Mouse (Mus musculus) intestine, embryonic 14.5 days (tissue): ENCODE data around the gene Gm6871. TPM values are rescaled to one million over a fixed set of nuclear protein-coding genes. Genes with fewer than 3 reads are reported as not detected.
"Not testable (repeated sequence)": the region's sequence is repeated elsewhere in the genome, so short reads cannot be mapped to it uniquely, and the experiment has no call there.

Source experiments
- ATAC-seq: fragments of 200-750 bp; cut with Nextera tagmentation; replicated peaks from 2 replicates; pipeline ENCODE4 v1.8.0; 2017; ENCODE audit warnings: low read depth, moderate number of reproducible peaks, moderate TSS enrichment, moderate library complexity; ENCODE audit not compliant: low FRiP score, low TSS enrichment
- DNase-seq: peaks from one replicate; pipeline ENCODE4 v3.0.0-alpha.2; 2018; ENCODE audit warnings: low spot score
- H3K27ac ChIP-seq: fragments of 300-500 bp; sonication (generic); 2 replicates; pipeline ENCODE4 v1.5.1; 2014; ENCODE audit warnings: low read depth, mild to moderate bottlenecking, control low read depth
- H3K27me3 ChIP-seq: fragments of 300-500 bp; sonication (generic); replicated peaks from 2 replicates; pipeline ENCODE4 v1.6.1; 2014; ENCODE audit warnings: low read length, control low read depth; ENCODE audit not compliant: control insufficient read depth, insufficient read depth
- H3K36me3 ChIP-seq: fragments of 300-500 bp; sonication (generic); 2 replicates; pipeline ENCODE4 v1.6.1; 2014; ENCODE audit warnings: low read length, control low read depth; ENCODE audit not compliant: control insufficient read depth, insufficient read depth
- H3K4me1 ChIP-seq: fragments of 300-500 bp; sonication (generic); replicated peaks from 2 replicates; pipeline ENCODE4 v1.6.1; 2014; ENCODE audit warnings: low read length, control low read depth, mixed read lengths; ENCODE audit not compliant: control insufficient read depth, insufficient read depth
- H3K4me2 ChIP-seq: fragments of 300-500 bp; sonication (generic); 2 replicates; pipeline ENCODE4 v1.6.1; 2014; ENCODE audit warnings: low read length
- H3K4me3 ChIP-seq: fragments of 300-500 bp; sonication (generic); 2 replicates; pipeline ENCODE4 v1.5.1; 2014; ENCODE audit warnings: low read depth, low read length, control low read depth, mixed read lengths
- H3K9ac ChIP-seq: fragments of 300-500 bp; sonication (generic); 2 replicates; pipeline ENCODE4 v1.6.1; 2014; ENCODE audit warnings: mild to moderate bottlenecking, low read length
- H3K9me3 ChIP-seq: fragments of 300-500 bp; sonication (generic); 2 replicates; pipeline ENCODE4 v1.6.1; 2016; ENCODE audit warnings: low read length, control low read depth; ENCODE audit not compliant: control insufficient read depth
- WGBS: fragments of 180-500 bp; shearing (Covaris S2); extraction: QIAGEN DNeasy Blood & Tissue Kit; methylation state at CpG from one replicate; pipeline ENCODE4 v1.1.7; 2014; 5-methylcytosine and 5-hydroxymethylcytosine counted together
- polyA plus RNA-seq: library from polyadenylated mRNA; unstranded; fragments of >200 nt; fragmentation: Nextera tagmentation; extraction: Ambion mirVana; gene quantifications from 2 replicates; pipeline ENCODE4 v1.2.1, GENCODE M21; 2014

Gene Gm6871
- polyA plus RNA-seq, 1 experiment from 2014 or later: not detected

- Histone ChIP-seq H3K9ac (peak overlapping the region; percentile 39), H3K4me2 (peak overlapping the region; percentile 64), H3K4me3 (peak overlapping the region; percentile 64)
- not testable (repeated sequence) for H3K36me3 ChIP-seq, H3K9me3 ChIP-seq, H3K4me1 ChIP-seq, H3K27me3 ChIP-seq, DNase-seq, H3K27ac ChIP-seq, ATAC-seq
- WGBS: 76% methylated on average over 2 of the region's 4 CpGs
These were observed 75.0 kb downstream of the Gm6871 start for GRCm38 (mm10) chr7:41498464-41498863.

GRCm38 (mm10) chr7:41497871-41498270 lies 75.6 kb downstream of the Gm6871 start:
- no peak overlapping the region for H3K27ac ChIP-seq
- DNase-seq: no peak
- H3K4me1 ChIP-seq: no peaks in the 10 kb centered on the region
- no peak for ATAC-seq
- H3K36me3 ChIP-seq: no peaks in the 10 kb centered on the region
- no peaks in the 10 kb centered on the region for H3K27me3 ChIP-seq
- no peak overlapping the region for H3K9ac ChIP-seq
- H3K9me3 ChIP-seq: no peaks in the 10 kb centered on the region
- no peak overlapping the region for H3K4me2 ChIP-seq
- 93% methylated on average over 2 of the region's 2 CpGs for WGBS
- no peak overlapping the region for H3K4me3 ChIP-seq

Other genes with a start within 250 kb of the Gm6871 start
- 10.9 and 12.1 TPM in 2 replicates for gene AI987944, start 180.3 kb downstream of the Gm6871 start, polyA plus RNA-seq
- gene Vmn2r57, start 125.0 kb downstream of the Gm6871 start, polyA plus RNA-seq: 0.14 and 0.35 TPM in 2 replicates
- gene Gm20449, start 74.2 kb downstream of the Gm6871 start, polyA plus RNA-seq: 0.04 and 0.08 TPM in 2 replicates
- 10.1 and 10.9 TPM in 2 replicates for gene AW146154, start 73.8 kb downstream of the Gm6871 start, polyA plus RNA-seq
- 15.4 and 16.4 TPM in 2 replicates for gene 2610021A01Rik, start 25.6 kb upstream of the Gm6871 start, polyA plus RNA-seq
- gene Zfp788, start 59.5 kb upstream of the Gm6871 start, polyA plus RNA-seq: 10.4 and 13.1 TPM in 2 replicates